Mouse (Mus musculus): ENCODE results near the gene Vamp4.

GRCm38 (mm10) chr1:162563236-162563635 lies 7.1 kb upstream of the Vamp4 start:
- TF ChIP-seq CTCF (IDR thresholded peaks at IDR 0.05; ENCODE audit: low read depth) (no peak), EP300 (IDR thresholded peaks at IDR 0.05; ENCODE audit: low read depth) (no peak)

Measured in heart, postnatal 0 days (tissue).